15 mouse cellular contexts compared by ENCODE assay signal in genomic region chr16:91061531-91062318, GRCm38 (mm10). TPM values are rescaled to one million over a fixed set of nuclear protein-coding genes. Genes with fewer than 3 reads are reported as not detected.
A peak's percentile ranks its signal among the peaks of the same experiment; 100 is the strongest.
DNase-seq lines count a peak whose midpoint lies in the region; ATAC-seq and TF ChIP-seq lines count a peak whose summit lies in the region.
"Had no signal": no experiment of that assay in that cellular context is flagged by ENCODE, and none has a peak within 500 bp of the region (broad histone marks: within the 10 kb centered on the region; RNA-seq: fewer than 3 reads in every experiment).

No protein-coding gene starts in this region.

- no peaks in the 10 kb centered on the region for H3K79me2 ChIP-seq in CH12.LX (replicated peaks; ENCODE audit: control insufficient read depth, extremely low read depth, insufficient read depth, poor library complexity, severe bottlenecking)

- H3K4me3 ChIP-seq in liver, postnatal 0 days (ENCODE audit: low read depth, low read length): no peak overlapping the region
- H3K4me3 ChIP-seq in CH12.LX (replicated peaks in 1 of 3; ENCODE audit: low read depth in 2 of 3, low read length in 2 of 3, poor library complexity in 1 of 3): no peak overlapping the region
- H3K4me3 ChIP-seq: embryonic facial prominence, embryonic 12.5 days; heart, adult 2 months; intestine, embryonic 15.5 days; limb, embryonic 12.5 days had no signal

- DNase-seq in liver, postnatal 0 days: no peak
- DNase-seq in liver (no peak), CH12.LX (ENCODE audit: extremely low read depth) (no peak)
- DNase-seq in skeletal muscle tissue, adult 2 months (ENCODE audit: low read depth, low spot score): peak; percentile 20
- no peak for DNase-seq in frontal cortex, postnatal 10 days (ENCODE audit: low spot score in 2 of 2)
- DNase-seq in right cerebral cortex, adult 18-20 months: no peak
- DNase-seq: cerebellum, postnatal 14 days; heart, adult 2 months; heart, postnatal 14 days; lung, postnatal 10 days; thymus, postnatal 25 days had no signal

- no peak overlapping the region for H3K9ac ChIP-seq in liver, postnatal 0 days (replicated peaks)
- H3K9ac ChIP-seq in CH12.LX (ENCODE audit: insufficient read depth, low read depth): no peak overlapping the region
- H3K9ac ChIP-seq: embryonic facial prominence, embryonic 12.5 days; intestine, embryonic 15.5 days; limb, embryonic 12.5 days had no signal

- 0 out of 2 replicates have a peak, but pooled peaks cover 2% of the 10 kb centered on the region for H3K4me1 ChIP-seq in liver, postnatal 0 days (ENCODE audit: insufficient read depth)
- peaks cover 2 to 10% of the 10 kb centered on the region in 2 experiments; a peak in 3 of 4 replicates for H3K4me1 ChIP-seq in CH12.LX (ENCODE audit: control insufficient read depth in 1 of 2, insufficient read depth in 2 of 2)
- H3K4me1 ChIP-seq: embryonic facial prominence, embryonic 12.5 days; intestine, embryonic 15.5 days had no signal

- H3K4me2 ChIP-seq in liver, postnatal 0 days (ENCODE audit: low read depth, low read length): no peak overlapping the region
- H3K4me2 ChIP-seq in CH12.LX (ENCODE audit: insufficient read depth, low read depth, poor library complexity, severe bottlenecking): peak overlapping the region; percentile 31; the same call in 1 of the 2 replicates
- H3K4me2 ChIP-seq: embryonic facial prominence, embryonic 12.5 days; intestine, embryonic 15.5 days; limb, embryonic 12.5 days had no signal

- H3K36me3 ChIP-seq in liver, postnatal 0 days (replicated peaks; ENCODE audit: insufficient read depth, low read length): no peaks in the 10 kb centered on the region
- no peaks in the 10 kb centered on the region for H3K36me3 ChIP-seq in CH12.LX (replicated peaks in 1 of 2; ENCODE audit: control insufficient read depth in 1 of 2, insufficient read depth in 1 of 2, low read length in 1 of 2)
- H3K36me3 ChIP-seq: embryonic facial prominence, embryonic 12.5 days; intestine, embryonic 15.5 days; limb, embryonic 12.5 days had no signal

- no peak for TF ChIP-seq CTCF in liver, postnatal 0 days (IDR thresholded peaks at IDR 0.05; ENCODE audit: low read depth)
- no peak for TF ChIP-seq CTCF in CH12.LX (conservative IDR thresholded peaks at IDR 0.05 in 1 of 2, IDR thresholded peaks at IDR 0.05 in 1 of 2; ENCODE audit: low read depth in 2 of 2, low read length in 2 of 2)

- TF ChIP-seq RAD21 in CH12.LX (IDR thresholded peaks at IDR 0.05; ENCODE audit: low read depth, low read length): no peak

- in situ Hi-C loops in CH12.LX (cut with MboI; ENCODE audit: low pct_ligation_motif_present, low pct_unique_long_range_greater_than_20kb, low sequenced_read_pairs): no loop called here

- no peak for TF ChIP-seq POLR2A in CH12.LX (IDR thresholded peaks at IDR 0.05; ENCODE audit: low read depth, low read length)

- 0 out of 2 replicates have a peak, but pooled peaks cover 2% of the 10 kb centered on the region for H3K27me3 ChIP-seq in liver, postnatal 0 days (ENCODE audit: insufficient read depth, low read length)
- H3K27me3 ChIP-seq in CH12.LX (replicated peaks): peaks cover 64% of the 10 kb centered on the region
- H3K27me3 ChIP-seq: embryonic facial prominence, embryonic 12.5 days; intestine, embryonic 15.5 days; limb, embryonic 12.5 days had no signal

- 44% methylated on average over 13 of the region's 13 CpGs for WGBS in liver, postnatal 0 days (ENCODE audit: insufficient replicate concordance)

- TF ChIP-seq EP300 in liver, postnatal 0 days (IDR thresholded peaks at IDR 0.05; ENCODE audit: low read depth): no peak
- TF ChIP-seq EP300 in CH12.LX (IDR thresholded peaks at IDR 0.05; ENCODE audit: low read length): peak; percentile 38; the same call in 1 of the 2 replicates

- ATAC-seq in liver, postnatal 0 days: peak; percentile 35; the same call in 1 of the 2 replicates
- ATAC-seq in granulocyte monocyte progenitor cell, adult 5-6 weeks (replicated peaks; ENCODE audit: poor library complexity, severe bottlenecking): peak; percentile 67
- ATAC-seq: intestine, embryonic 15.5 days had no signal

- no peaks in the 10 kb centered on the region for H3K9me3 ChIP-seq in liver, postnatal 0 days (ENCODE audit: low read length)
- no peaks in the 10 kb centered on the region for H3K9me3 ChIP-seq in CH12.LX (replicated peaks; ENCODE audit: low read length)
- H3K9me3 ChIP-seq: embryonic facial prominence, embryonic 12.5 days; intestine, embryonic 15.5 days; limb, embryonic 12.5 days had no signal

- dilution Hi-C loops in CH12.LX (cut with MboI; ENCODE audit: extremely low pct_ligation_motif_present, extremely low pct_unique_long_range_greater_than_20kb, low sequenced_read_pairs): no loop called here

- H3K27ac ChIP-seq in liver, postnatal 0 days (ENCODE audit: low read depth): no peak overlapping the region
- no peak overlapping the region for H3K27ac ChIP-seq in CH12.LX (ENCODE audit: insufficient read depth, low read depth)
- H3K27ac ChIP-seq: embryonic facial prominence, embryonic 12.5 days; heart, adult 2 months; intestine, embryonic 15.5 days; limb, embryonic 12.5 days had no signal

TF ChIP-seq in CH12.LX, 34 proteins besides CTCF, POLR2A, EP300 and RAD21:
- TF ChIP-seq JUN (IDR thresholded peaks at IDR 0.05; ENCODE audit: insufficient read depth, low read depth, low read length) (no peak; the same call in 1 of the 2 replicates), MEF2A (IDR thresholded peaks at IDR 0.05; ENCODE audit: borderline replicate concordance, low read depth, low read length) (no peak), IRF4 (IDR thresholded peaks at IDR 0.05; ENCODE audit: low read depth, low read length) (peak; percentile 17; the same call in 1 of the 2 replicates), NRF1 (IDR thresholded peaks at IDR 0.05; ENCODE audit: low read depth, low read length) (no peak), MAZ (IDR thresholded peaks at IDR 0.05; ENCODE audit: low read depth, low read length) (no peak), PAX5 (IDR thresholded peaks at IDR 0.05; ENCODE audit: low read length) (no peak), ETS1 (conservative IDR thresholded peaks at IDR 0.05; ENCODE audit: low read depth, low read length) (no peak), CHD2 (IDR thresholded peaks at IDR 0.05; ENCODE audit: low read length) (no peak), ZMIZ1 (IDR thresholded peaks at IDR 0.05; ENCODE audit: low read depth, low read length) (no peak), BHLHE40 (IDR thresholded peaks at IDR 0.05; ENCODE audit: low read depth, low read length) (peak; percentile 81), MAX (IDR thresholded peaks at IDR 0.05; ENCODE audit: low read length) (peak; percentile 14; the same call in 1 of the 2 replicates), GABPA (IDR thresholded peaks at IDR 0.05; ENCODE audit: insufficient replicate concordance, low read depth, low read length) (no peak), MYC (IDR thresholded peaks at IDR 0.05; ENCODE audit: low read depth, low read length) (no peak), UBTF (IDR thresholded peaks at IDR 0.05; ENCODE audit: low read depth, low read length) (no peak), ELF1 (IDR thresholded peaks at IDR 0.05; ENCODE audit: low read depth, low read length) (0 out of 2 replicates have a peak, but pooled peaks have one; percentile 25), MXI1 (IDR thresholded peaks at IDR 0.05; ENCODE audit: low read depth, low read length) (no peak), USF1 (IDR thresholded peaks at IDR 0.05; ENCODE audit: low read depth, low read length) (peak; percentile 70), MAFK (IDR thresholded peaks at IDR 0.05; ENCODE audit: insufficient replicate concordance, low read length) (peak; percentile 75), USF2 (conservative IDR thresholded peaks at IDR 0.05; ENCODE audit: low read depth, low read length) (peak; percentile 43), JUND (conservative IDR thresholded peaks at IDR 0.05; ENCODE audit: low read depth, low read length) (peak; percentile 42; the same call in 1 of the 2 replicates)

RNA-seq across cellular contexts. Expression of gene Paxbp1, which starts 17.4 kb away (rescaled TPM):
- polyA plus RNA-seq in liver, postnatal 0 days (2015; fragmentation: Nextera tagmentation; extraction: Ambion mirVana): 10.3 and 10.9 TPM in 2 replicates
- total RNA-seq in CH12.LX (2012; rRNA removed): 38.5 and 39.4 TPM in 2 replicates
- 74.4 and 96.9 TPM in 2 replicates for total RNA-seq in CH12.LX (2014; rRNA removed)
- polyA plus RNA-seq in CH12.LX (2012; ENCODE audit: insufficient read length, low read depth): 69.7 and 77.1 TPM in 2 replicates
- 77.7 and 114 TPM in 2 replicates for total RNA-seq in granulocyte monocyte progenitor cell, adult 5-6 weeks (2014; fragmentation: Nextera tagmentation)
- 77.8 and 112 TPM in 2 replicates for total RNA-seq in granulocyte monocyte progenitor cell, adult 5-6 weeks (2017)

RNA-seq across cellular contexts. Expression of gene 4932438H23Rik, which starts 33.2 kb away (rescaled TPM):
- polyA plus RNA-seq in liver, postnatal 0 days (2015; fragmentation: Nextera tagmentation; extraction: Ambion mirVana): 0.05 TPM in 1 of 2 replicates, not detected in the other
- total RNA-seq in CH12.LX (2012; rRNA removed) (not detected in 2 replicates), CH12.LX (2014; rRNA removed) (not detected in 2 replicates)
- polyA plus RNA-seq in CH12.LX (2012; ENCODE audit: insufficient read length, low read depth): not detected in 2 replicates
- total RNA-seq in granulocyte monocyte progenitor cell, adult 5-6 weeks (2014; fragmentation: Nextera tagmentation): not detected in 2 replicates
- total RNA-seq in granulocyte monocyte progenitor cell, adult 5-6 weeks (2017): 0.88 TPM in 1 of 2 replicates, not detected in the other
- polyA plus RNA-seq: limb, embryonic 12.5 days had no signal

RNA-seq across cellular contexts. Expression of gene Synj1, which starts 50.6 kb away (rescaled TPM):
- 8.2 and 8.6 TPM in 2 replicates for polyA plus RNA-seq in liver, postnatal 0 days (2015; fragmentation: Nextera tagmentation; extraction: Ambion mirVana)
- total RNA-seq in CH12.LX (2012; rRNA removed) (8.1 and 8.4 TPM in 2 replicates), CH12.LX (2014; rRNA removed) (3.6 and 4.6 TPM in 2 replicates)
- 12.2 and 20.7 TPM in 2 replicates for polyA plus RNA-seq in CH12.LX (2012; ENCODE audit: insufficient read length, low read depth)
- 35.8 and 46.0 TPM in 2 replicates for total RNA-seq in granulocyte monocyte progenitor cell, adult 5-6 weeks (2014; fragmentation: Nextera tagmentation)
- total RNA-seq in granulocyte monocyte progenitor cell, adult 5-6 weeks (2017): 23.8 and 25.2 TPM in 2 replicates
